Mouse (Mus musculus): ENCODE measurements around the gene Espn.

Gene Espn

GRCm38 (mm10) chr4:152178344-152178864 lies 26.2 kb upstream of the Espn start:
- no peak for DNase-seq (ENCODE audit: low read depth)

GRCm38 (mm10) chr4:152177537-152178343 lies 25.6 kb upstream of the Espn start, which contains the start of gene Acot7:
TSS of gene Acot7 (plus strand) at chr4:152178134.
- DNase-seq (ENCODE audit: low read depth), result peak; percentile 95

- no peak for DNase-seq (ENCODE audit: low read depth)
Observed at GRCm38 (mm10) chr4:152177174-152177536, 25.0 kb upstream of the Espn start.

GRCm38 (mm10) chr4:152176638-152177037 lies 24.5 kb upstream of the Espn start:
- DNase-seq (ENCODE audit: low read depth), result no peak

GRCm38 (mm10) chr4:152173956-152174355 lies 21.8 kb upstream of the Espn start:
- DNase-seq (ENCODE audit: low read depth), result no peak

- peak; percentile 92 for DNase-seq (ENCODE audit: low read depth)
Observed at GRCm38 (mm10) chr4:152173041-152173440, 20.9 kb upstream of the Espn start.

- peak; percentile 67 for DNase-seq (ENCODE audit: low read depth)
Observed at GRCm38 (mm10) chr4:152171543-152171942, 19.4 kb upstream of the Espn start.

GRCm38 (mm10) chr4:152170286-152170685 lies 18.1 kb upstream of the Espn start:
- DNase-seq (ENCODE audit: low read depth), result no peak

- DNase-seq (ENCODE audit: low read depth), result no peak
Observed at GRCm38 (mm10) chr4:152169103-152169502, 16.9 kb upstream of the Espn start.

- DNase-seq (ENCODE audit: low read depth), result no peak
Observed at GRCm38 (mm10) chr4:152168052-152168451, 15.9 kb upstream of the Espn start.

- peak; percentile 77 for DNase-seq (ENCODE audit: low read depth)
Observed at GRCm38 (mm10) chr4:152165036-152165931, 13.1 kb upstream of the Espn start.

GRCm38 (mm10) chr4:152162748-152163147 lies 10.6 kb upstream of the Espn start:
- DNase-seq (ENCODE audit: low read depth), result no peak

- DNase-seq (ENCODE audit: low read depth), result no peak
Observed at GRCm38 (mm10) chr4:152161601-152162000, 9.4 kb upstream of the Espn start.

- DNase-seq (ENCODE audit: low read depth), result no peak
Observed at GRCm38 (mm10) chr4:152160748-152161147, 8.6 kb upstream of the Espn start.

- no peak for DNase-seq (ENCODE audit: low read depth)
Observed at GRCm38 (mm10) chr4:152159285-152159678, 7.1 kb upstream of the Espn start.

- DNase-seq (ENCODE audit: low read depth), result peak; percentile 52
Observed at GRCm38 (mm10) chr4:152158585-152159284, 6.6 kb upstream of the Espn start, which contains the start of gene Hes2. TSS of gene Hes2 (plus strand) at chr4:152158867.

- peak; percentile 87 for DNase-seq (ENCODE audit: low read depth)
Observed at GRCm38 (mm10) chr4:152157779-152158584, 5.8 kb upstream of the Espn start.

- DNase-seq (ENCODE audit: low read depth), result no peak
Observed at GRCm38 (mm10) chr4:152155019-152155418, 2.8 kb upstream of the Espn start.

- peak; percentile 96 for DNase-seq (ENCODE audit: low read depth)
Observed at GRCm38 (mm10) chr4:152153771-152154177, 1.6 kb upstream of the Espn start.

GRCm38 (mm10) chr4:152151451-152151965 lies 663 bp downstream of the Espn start:
- DNase-seq (ENCODE audit: low read depth), result no peak

- DNase-seq (ENCODE audit: low read depth), result no peak
Observed at GRCm38 (mm10) chr4:152150546-152150945, 1.6 kb downstream of the Espn start.

All from induced T-regulatory cell, adult 2 months (primary cell).